Mouse (Mus musculus): ENCODE results near the gene Spdya.
"Not testable (repeated sequence)": the region's sequence is repeated elsewhere in the genome, so short reads cannot be mapped to it uniquely, and the experiment has no call there.

Spdya gene

DNA sequence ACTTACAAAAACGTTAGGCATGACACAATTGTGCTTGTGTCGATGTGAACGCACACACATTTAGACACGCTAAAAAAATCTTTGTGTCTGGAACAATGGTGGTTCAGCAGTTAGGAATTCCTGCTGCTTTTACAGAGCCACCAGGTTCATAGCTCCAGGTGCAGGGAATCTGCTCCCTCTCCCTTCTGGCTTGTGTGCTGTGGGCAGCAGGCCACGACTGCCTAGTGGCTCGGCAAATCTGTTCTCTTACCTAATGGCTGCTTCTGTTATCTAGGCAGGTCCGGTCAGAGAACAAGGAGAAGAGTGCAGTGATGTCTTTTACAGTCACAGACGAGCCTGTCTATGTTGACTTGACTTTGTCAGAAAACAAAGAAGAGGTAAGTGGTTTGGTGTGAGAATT is 81.5 kb downstream of the Spdya start:
- DNase-seq (ENCODE audit: inconsistent ontology term) = no peak

- DNase-seq (ENCODE audit: inconsistent ontology term) = no peak
Observed at GRCm38 (mm10) chr17:71636786-71637185, 84.9 kb downstream of the Spdya start.

DNA sequence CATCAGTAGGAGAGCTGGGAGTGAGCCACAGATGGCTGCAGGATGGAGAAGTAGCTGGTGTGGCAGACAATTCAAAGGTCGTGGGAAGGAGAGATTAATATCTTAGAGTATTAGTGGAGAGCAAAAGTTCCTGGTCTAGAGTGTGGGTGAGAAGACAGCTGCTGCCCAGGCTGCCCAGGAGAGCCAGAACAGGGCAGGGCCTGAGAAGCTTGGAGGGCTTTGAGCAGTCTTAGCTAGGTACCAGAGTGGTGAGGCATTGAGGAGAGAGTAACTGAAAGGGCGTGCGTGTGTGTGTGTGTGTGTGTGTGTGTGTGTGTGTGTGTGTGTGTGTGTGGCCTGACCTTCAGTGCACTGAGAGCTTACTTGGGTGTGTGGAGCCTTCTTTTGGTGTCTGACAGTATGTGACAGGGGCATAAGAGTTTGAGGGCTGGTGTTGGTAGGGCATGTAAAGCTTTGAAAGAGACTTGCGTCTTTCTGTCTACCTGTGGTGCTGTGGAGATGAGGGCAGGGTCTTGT is 85.9 kb downstream of the Spdya start:
- DNase-seq (ENCODE audit: inconsistent ontology term) = no peak

DNA sequence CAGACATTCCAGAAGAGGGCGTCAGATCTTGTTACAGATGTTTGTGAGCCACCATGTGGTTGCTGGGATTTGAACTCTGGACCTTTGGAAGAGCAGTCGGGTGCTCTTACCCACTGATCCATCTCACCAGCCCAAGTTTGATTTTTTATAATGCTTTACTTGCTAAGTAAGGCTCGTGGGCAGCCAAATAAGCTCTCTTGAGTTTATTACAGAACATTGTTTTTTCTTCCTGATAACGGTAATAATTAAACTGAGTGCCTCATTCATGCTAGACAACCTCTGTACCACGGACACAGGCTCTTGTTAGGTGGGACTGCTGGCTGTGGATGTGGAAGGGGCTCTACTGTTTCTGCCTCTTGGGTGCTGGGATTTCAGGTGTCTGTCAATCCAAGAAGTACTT is 87.2 kb downstream of the Spdya start:
- not testable (repeated sequence) for DNase-seq (ENCODE audit: inconsistent ontology term)
